Mouse (Mus musculus): Measurements from ENCODE around the gene Psmb8.

Gene Psmb8

DNA sequence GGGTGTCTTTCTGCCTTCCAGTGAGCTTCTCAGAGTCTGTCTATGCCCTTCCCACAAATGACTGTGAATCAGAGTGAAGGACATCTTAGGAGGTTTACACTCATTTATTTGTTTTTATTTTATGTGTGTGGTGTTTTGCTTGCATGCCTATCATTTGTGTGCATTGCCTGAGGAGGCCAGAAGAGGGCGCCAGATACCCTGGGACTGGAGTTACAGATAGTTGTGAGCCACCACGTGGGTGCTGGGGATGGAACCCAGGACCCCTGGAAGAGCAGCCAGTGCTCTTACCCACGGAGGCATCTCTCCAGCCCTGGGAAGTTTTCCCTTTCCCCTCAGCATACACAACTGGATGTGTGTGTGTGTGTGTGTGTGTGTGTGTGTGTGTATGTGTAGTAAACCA lies 12.2 kb downstream of the Psmb8 start:
- peak; percentile 23 to 49 for DNase-seq (ENCODE audit: inconsistent age in 2 of 2, low spot score in 1 of 2)

DNA sequence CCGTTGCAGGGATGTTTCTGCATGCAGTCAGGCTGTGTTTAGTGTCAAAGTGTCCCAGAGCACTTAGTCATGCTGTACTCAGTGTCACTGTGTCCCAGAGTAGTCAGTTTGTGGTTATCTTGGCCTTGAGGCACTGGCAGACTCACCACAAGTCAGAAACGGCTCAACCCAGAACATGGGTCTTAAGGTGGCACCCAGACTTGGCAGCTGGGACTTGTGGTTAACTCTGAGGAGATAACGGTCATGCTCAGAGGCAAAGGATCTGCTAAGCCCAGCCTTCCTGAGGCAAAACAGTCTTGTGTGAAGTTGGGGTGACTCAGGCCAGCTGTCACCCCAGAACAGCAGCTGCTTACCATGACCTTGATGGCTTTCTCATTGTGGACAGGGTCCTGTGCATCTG lies 13.1 kb downstream of the Psmb8 start:
- peak; percentile 88 to 89 for DNase-seq (ENCODE audit: inconsistent age in 2 of 2, low spot score in 1 of 2)

DNA sequence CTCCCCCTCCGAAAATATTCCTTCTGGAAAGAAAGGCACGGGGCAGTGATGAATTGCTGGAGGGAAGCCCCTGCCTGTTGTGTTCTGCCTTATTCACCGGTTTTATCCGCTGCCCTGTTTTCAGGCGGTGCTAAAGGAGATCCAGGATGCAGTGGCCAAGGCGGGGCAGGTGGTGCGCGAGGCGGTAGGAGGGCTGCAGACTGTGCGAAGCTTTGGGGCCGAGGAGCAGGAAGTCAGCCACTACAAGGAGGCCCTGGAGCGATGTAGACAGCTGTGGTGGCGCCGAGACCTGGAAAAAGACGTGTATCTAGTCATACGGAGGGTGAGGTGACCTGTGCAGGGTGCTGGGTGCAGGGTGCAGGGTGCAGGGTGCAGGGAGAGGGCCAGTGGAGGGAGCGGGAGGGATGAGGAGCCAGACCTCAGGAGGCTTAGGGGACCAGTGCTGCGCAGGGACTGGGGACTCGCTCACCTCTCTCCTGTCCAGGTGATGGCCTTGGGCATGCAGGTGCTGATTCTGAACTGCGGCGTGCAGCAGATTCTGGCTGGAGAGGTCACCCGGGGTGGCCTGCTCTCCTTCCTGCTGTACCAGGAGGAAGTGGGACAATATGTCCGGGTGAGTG lies 14.3 kb downstream of the Psmb8 start:
- peak; percentile 14 to 27 for DNase-seq (ENCODE audit: inconsistent age in 2 of 2, low spot score in 1 of 2)

DNA sequence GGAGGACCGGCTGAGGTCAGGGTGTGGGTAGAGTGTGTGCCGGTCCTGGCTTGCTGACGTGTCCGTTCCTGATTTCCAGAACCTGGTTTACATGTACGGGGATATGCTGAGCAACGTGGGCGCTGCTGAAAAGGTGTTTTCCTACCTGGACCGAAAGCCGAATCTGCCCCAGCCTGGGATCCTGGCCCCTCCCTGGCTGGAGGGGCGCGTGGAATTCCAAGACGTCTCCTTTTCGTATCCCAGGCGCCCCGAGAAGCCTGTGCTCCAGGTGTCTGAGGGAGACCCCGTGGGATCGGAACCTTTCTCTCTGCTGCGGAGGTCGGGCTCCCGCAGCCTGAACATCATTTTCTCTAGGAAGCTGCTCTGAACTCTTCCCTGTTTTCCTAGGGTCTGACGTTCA lies 16.4 kb downstream of the Psmb8 start:
- peak in 1 of 2 experiments; percentile 21 for DNase-seq (ENCODE audit: inconsistent age in 2 of 2, low spot score in 1 of 2)

DNA sequence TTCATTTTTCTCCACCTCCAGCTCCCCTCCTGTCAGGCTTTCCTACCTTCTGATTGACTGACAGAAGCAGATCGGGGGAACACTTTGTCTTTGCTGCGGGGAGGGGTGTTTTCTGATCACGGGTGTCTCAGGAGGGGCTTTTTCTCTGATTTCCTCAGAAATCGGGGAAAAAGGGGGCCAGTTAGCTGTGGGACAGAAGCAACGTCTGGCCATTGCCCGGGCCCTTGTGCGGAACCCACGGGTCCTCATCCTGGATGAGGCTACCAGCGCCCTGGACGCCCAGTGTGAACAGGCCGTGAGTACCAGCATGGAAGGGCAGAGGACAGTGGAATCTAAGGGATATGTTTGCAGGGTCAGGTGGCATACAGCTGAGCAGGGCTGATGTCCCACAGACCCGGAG lies 17.7 kb downstream of the Psmb8 start:
- peak in 1 of 2 experiments; percentile 16 for DNase-seq (ENCODE audit: inconsistent age in 2 of 2, low spot score in 1 of 2)

DNA sequence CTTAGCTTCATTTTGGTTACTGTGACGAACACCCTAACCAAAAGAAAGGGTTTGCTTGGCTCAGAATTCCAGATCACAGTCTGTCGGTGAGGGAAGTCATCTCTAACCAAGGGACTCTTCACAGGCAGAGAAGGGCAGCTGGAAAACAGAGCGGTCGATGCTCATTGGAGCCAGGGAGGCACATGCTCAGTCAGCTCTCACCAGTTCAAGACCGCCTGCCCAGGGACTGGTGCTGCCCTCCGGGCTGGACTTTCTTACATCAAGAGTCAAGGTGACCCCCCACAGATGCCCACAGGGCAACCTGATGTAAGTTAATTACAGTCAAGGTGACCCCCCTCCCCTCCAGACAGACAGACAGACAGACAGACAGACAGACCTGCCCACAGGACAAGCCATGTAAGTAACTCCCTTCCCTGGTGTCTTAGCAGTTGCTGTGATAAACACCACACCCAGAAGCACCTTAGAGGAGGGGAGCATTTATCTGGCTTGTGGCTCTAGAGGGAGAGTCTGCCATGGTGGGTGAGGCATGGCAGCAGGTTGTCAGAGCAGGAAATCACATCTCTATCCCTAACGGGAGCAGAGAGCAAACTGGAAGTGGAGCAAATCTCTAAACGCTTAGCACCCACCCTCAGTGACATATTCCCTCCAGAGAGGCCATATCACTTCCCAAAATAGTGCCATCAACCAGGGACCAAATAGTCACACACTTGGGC lies 19.9 kb downstream of the Psmb8 start:
- DNase-seq (ENCODE audit: inconsistent age in 2 of 2, low spot score in 1 of 2), result peak; percentile 1 to 17

DNA sequence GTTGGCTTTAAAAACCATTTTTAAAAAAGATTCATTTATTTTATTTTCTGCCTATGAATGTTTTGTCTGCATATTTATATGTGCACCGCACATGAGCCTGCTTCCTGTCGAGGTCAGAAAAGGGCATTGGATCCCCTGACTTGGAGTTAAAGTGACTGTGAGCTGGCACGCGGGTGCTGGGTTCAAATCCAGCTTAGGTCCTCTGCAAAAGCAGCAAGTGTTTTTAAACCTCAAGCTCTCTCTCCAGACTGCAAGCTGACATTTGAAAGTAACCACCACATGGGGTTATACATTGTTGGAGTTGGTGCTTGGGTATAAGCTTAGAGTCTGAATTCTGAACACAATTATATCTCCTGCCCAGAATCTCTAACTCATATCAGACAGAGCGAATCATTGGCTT lies 20.5 kb downstream of the Psmb8 start:
- DNase-seq (ENCODE audit: inconsistent age in 2 of 2, low spot score in 1 of 2), result peak; percentile 3 to 21

DNA sequence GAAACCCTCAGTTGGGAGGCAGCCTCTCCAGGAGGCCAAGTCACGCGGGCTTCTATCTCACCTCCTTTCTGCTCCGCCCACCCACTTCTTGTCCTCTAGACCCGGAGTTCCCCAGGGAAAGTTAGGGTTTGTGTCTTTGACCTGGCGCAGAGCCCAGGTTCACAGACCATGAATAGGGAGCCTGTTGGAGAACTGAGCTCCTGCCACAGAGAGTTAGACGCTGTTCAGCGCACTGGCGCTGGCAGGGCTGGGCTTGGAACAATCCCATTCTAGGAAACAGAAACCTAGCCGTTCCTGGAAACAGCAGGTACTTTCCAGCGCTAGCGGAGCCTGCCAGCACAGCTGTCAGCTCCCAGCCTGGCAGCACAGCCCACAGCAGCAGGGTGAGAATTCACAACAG lies 21.2 kb downstream of the Psmb8 start:
- peak; percentile 61 to 88 for DNase-seq (ENCODE audit: inconsistent age in 2 of 2, low spot score in 1 of 2)

DNA sequence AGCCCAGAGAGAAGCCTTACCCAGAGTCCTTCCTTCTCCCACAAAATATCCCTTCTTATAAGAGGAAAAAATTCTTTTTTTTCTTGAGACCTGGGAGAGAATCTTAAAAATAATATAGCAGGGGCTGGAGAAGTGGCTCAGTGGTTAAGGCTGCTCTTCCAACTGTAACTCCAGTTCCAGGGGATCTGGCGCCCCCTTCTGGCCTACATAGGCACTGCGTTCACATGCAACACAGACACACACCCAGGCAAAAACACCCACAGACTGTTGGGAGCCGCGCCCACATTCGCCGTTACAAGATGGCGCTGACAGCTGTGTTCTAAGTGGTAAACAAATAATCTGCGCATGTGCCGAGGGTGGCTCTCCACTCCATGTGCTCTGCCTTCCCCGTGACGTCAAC lies 21.6 kb downstream of the Psmb8 start:
- peak; percentile 59 to 82 for DNase-seq (ENCODE audit: inconsistent age in 2 of 2, low spot score in 1 of 2)

DNA sequence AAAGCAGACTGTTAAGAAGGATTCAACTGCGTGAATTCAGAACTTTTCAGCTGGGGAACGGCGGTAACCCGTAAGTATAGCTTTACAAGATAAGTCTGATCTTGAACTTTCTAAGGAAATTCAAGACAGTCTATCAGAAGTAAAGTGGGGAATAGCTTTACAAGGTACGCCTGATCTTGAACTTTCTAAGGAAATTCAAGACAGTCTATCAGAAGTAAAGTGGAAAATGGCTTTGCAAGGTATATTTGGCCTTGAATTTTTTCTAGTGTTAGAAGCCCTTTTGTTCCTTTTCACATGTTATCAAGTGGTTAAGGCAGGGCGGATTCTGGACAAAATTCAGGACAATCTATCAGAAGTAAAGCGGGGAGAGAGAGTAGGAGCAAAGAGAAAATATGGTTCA lies 22.3 kb downstream of the Psmb8 start:
- peak in 1 of 2 experiments; percentile 87 for DNase-seq (ENCODE audit: inconsistent age in 2 of 2, low spot score in 1 of 2)

DNA sequence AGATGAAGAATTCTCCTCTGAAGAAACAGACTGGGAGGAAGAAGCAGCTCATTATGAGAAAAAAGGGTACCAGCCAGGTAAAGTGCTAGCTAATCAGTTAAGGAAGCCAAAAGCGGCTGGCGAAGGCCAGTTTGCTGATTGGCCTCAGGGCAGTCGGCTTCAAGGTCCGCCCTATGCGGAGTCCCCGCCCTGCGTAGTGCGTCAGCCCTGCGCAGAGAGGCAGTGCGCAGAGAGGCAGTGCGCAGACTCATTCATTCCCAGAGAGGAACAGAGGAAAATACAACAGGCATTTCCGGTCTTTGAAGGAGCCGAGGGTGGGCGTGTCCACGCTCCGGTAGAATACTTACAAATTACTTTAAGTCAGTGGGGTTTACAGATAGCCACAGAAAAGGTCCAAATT lies 22.9 kb downstream of the Psmb8 start:
- DNase-seq (ENCODE audit: inconsistent age in 2 of 2, low spot score in 1 of 2), result peak in 1 of 2 experiments; percentile 34

DNA sequence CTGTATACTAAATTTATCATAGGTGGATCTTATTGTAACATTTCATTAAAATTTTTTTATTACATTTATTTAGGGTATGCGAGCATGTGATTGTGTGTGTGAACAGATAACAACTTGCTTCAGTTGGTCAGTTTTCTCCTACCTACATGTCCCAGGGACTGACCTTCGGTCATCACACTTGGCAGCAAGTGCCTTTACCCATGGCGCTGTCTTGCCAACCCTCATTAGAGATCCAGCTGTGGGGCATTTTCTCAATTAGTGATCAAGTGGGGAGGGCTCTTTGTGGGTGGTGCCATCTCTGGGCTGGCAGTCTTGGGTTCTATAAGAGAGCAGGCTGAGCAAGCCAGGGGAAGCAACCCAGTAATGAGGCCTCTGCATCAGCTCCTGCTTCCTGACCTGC lies 27.3 kb downstream of the Psmb8 start:
- DNase-seq (ENCODE audit: inconsistent age in 2 of 2, low spot score in 1 of 2), result peak in 1 of 2 experiments; percentile 12

DNA sequence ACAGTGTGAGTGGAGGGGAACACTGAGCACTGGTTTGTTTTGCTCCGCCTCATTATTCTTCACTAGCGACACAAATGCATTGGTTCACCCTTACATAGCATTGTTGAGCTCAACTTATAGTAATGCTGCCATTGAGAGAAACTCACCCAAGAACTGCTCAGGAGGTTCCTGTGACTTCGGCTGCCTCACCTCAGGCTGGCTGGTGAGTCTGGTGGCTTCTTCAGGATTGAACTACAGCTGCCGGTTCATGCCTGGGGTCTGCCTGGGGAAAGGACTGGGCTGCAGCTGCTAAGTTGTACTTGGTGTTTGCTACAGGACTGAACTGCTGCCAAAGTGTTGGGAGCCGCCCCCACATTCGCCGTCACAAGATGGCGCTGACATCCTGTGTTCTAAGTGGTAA lies 27.9 kb downstream of the Psmb8 start:
- DNase-seq (ENCODE audit: inconsistent age in 2 of 2, low spot score in 1 of 2), result peak in 1 of 2 experiments; percentile 10

DNA sequence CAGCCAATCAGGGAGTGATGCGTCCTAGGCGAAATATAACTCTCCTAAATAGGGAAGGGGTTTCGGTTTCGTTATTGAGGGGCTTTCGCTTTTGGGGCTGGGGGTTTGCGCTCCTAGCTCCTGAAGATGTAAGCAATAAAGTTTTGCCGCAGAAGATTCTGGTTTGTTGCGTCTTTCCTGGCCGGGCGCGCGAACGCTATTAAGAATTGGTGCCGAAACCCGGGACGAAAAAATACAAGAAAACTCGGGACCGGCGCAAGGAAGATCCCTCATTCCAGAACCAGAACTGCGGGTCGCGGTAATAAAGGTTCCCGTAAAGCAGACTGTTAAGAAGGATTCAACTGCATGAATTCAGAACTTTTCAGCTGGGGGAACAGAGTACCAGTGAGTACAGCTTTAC lies 28.4 kb downstream of the Psmb8 start:
- peak in 1 of 2 experiments; percentile 23 for DNase-seq (ENCODE audit: inconsistent age in 2 of 2, low spot score in 1 of 2)

DNA sequence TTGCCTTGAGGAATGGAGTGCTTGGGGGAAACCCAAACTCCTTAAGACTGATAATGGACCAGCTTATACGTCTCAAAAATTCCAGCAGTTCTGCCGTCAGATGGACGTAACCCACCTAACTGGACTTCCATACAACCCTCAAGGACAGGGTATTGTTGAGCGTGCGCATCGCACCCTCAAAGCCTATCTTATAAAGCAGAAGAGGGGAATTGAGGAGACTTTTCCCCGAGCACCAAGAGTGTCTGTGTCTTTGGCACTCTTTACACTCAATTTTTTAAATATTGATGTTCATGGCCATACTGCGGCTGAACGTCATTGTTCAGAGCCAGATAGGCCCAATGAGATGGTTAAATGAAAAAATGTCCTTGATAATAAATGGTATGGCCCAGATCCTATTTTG lies 33.5 kb downstream of the Psmb8 start:
- DNase-seq (ENCODE audit: inconsistent age in 2 of 2, low spot score in 1 of 2), result peak in 1 of 2 experiments; percentile 40

DNA sequence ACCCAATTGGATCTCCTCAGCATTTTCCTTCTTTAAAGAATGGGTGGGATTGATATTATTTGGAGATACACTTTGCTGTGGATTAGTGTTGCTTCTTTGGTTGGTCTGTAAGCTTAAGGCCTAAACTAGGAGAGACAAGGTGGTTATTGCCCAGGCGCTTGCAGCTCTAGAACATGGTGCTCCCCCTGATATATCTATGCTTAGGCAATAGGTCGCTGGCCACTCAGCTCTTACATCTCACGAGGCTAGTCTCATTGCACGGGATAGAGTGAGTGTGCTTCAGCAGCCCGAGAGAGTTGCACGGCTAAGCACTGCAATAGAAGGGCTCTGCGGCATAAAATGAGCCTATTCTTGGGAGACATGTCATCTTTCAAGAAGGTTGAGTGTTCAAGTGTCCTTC lies 34.5 kb downstream of the Psmb8 start:
- peak in 1 of 2 experiments; percentile 24 for DNase-seq (ENCODE audit: inconsistent age in 2 of 2, low spot score in 1 of 2)

DNA sequence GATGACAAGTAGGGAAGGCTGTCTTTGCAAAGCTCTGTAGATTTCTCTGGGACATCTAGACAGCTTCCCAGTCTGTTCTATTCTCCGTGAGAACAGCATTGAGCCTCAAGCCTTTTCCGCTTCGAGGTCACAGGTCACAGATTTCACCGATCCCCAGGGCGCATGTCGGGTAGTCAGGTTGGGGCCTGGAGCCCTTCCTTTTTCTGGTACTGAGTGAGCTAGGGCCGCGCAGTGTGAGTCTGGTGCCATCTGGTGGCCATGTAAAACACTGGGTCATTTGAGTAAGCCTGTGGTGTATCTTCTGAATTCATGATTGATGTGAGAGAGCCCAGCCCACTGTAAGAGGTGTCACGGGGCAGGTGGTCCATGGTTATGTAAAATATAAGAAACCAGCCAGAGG lies 37.4 kb downstream of the Psmb8 start:
- DNase-seq (ENCODE audit: inconsistent age in 2 of 2, low spot score in 1 of 2), result peak; percentile 77 to 92

DNA sequence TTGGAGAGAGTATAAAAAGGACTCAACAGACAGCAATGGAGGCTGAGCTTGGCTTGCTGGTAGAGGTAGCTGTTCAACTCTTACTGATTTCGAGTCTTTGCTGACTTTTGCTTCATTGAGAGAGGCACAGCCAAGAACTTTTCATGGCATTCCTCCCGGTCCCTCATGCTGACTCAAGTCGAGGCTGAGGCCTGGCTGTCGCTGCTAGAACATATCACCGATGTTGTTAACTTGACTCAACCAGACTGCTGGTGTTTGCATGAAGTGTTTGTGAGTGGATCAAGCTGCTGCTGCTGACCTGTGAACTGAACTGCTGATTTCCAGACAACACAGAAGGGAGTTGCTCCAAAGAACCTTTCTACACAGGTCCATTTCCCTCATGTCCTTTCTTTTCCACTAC lies 39.2 kb downstream of the Psmb8 start:
- no peak for DNase-seq (ENCODE audit: inconsistent age in 2 of 2, low spot score in 1 of 2)

DNA sequence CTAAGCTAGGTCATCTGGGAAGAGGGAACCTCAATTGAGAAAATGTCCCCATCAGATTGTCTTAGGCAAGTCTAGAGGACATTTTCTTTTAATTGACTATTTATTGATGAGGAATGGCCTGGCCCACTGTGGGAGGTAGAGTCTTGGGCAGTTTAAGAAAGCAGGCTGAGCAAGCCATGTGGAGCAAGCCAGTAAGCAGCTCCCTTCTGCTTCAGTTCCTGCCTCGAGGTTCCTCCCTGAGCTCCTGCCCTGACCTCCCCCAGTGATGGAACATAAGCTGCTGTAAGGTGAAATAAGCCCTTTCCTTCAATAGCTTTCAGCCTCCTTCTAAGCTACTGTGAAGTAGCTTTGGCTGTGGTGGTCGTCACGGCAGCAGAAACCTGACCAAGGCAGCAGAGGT lies 40.2 kb downstream of the Psmb8 start:
- DNase-seq (ENCODE audit: inconsistent age in 2 of 2, low spot score in 1 of 2), result no peak

DNA sequence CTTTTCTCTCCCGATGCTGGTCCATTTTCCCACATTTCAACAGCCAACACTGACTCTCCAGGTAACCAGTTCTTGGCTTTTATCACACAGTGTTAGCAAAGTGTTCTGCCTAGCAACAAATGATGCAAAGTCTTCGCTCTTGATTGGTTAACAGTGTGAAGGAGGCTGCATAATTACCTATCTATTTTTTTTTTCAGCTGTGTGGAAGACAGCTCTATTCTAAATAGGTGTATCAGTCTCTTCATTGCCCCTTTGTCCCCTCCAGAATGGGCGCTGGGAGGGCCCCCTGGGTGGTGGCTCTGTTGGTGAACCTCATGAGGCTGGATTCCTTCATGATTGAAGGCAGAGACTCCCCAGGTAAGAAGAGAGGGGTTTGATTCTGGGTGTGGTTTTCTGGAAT lies 41.2 kb downstream of the Psmb8 start, which contains the start of gene H2-Ob:
Gene H2-Ob, plus strand, starts transcription at position 198 of the 400 bp plus-strand sequence.
- peak in 1 of 2 experiments; percentile 78 for DNase-seq (ENCODE audit: inconsistent age in 2 of 2, low spot score in 1 of 2)

DNA sequence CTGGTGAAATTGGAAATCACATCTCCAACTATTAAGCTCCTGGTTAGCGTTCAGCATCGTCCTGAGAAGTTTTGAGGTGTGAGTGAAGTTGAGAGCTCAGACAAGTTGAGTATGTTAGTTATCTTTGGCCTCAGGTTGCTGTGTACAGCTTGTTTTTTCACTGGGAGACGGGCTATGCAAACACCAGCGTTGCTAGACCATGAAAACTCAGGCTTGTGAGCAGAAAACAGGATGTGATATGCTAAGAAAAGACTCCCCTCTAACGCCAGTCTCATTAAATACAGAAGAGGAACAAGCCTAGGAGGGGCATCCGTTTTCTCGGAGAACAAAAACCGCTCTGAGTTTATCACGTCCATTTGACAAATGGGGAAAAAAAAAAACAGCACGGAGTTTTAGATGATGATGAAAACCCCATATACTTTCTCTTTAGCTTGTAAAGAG lies 42.1 kb downstream of the Psmb8 start:
- DNase-seq (ENCODE audit: inconsistent age in 2 of 2, low spot score in 1 of 2), result no peak

DNA sequence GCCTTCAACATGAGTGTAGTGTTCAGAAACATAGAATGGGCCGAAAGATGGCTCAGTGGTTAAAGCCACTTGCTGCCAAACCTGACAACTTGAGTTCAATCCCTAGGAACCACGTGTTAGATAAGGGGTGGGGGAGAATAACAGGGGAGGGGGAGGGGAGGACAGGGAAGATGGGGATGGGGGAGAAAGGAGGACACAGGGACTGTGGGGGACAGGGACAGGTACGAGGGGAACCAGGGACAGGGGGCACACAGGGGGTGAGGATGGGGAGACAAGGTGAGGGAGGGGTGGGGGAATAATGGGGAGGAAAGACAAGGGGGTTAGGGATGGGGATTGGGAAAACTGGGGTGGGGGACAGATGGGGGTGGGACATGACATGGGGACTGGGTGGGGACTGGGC lies 42.8 kb downstream of the Psmb8 start:
- no peak for DNase-seq (ENCODE audit: inconsistent age in 2 of 2, low spot score in 1 of 2)

DNA sequence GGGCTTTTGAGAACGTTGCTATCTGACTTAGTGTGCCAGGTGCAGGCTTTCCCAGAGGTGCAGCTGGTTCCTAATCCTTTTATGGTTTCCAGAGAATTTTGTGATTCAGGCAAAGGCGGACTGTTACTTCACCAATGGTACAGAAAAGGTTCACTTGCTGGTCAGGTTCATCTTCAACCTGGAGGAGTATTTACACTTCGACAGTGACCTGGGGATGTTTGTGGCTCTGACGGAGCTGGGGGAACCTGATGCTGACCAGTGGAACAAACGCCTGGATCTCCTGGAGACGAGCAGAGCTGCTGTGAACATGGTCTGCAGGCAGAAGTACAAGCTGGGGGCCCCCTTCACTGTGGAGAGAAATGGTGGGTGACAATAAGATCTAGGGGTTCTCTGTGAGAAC lies 43.4 kb downstream of the Psmb8 start:
- DNase-seq (ENCODE audit: inconsistent age in 2 of 2, low spot score in 1 of 2), result no peak
